Mouse (Mus musculus) thymus, postnatal 4 days (tissue): ENCODE data around the gene Gm21983.
A peak's percentile ranks its signal among the peaks of the same experiment; 100 is the strongest.

Experiments used
- DNase-seq: peaks from one replicate; pipeline ENCODE4 v3.0.0; 2021

The Gm21983 gene

DNA sequence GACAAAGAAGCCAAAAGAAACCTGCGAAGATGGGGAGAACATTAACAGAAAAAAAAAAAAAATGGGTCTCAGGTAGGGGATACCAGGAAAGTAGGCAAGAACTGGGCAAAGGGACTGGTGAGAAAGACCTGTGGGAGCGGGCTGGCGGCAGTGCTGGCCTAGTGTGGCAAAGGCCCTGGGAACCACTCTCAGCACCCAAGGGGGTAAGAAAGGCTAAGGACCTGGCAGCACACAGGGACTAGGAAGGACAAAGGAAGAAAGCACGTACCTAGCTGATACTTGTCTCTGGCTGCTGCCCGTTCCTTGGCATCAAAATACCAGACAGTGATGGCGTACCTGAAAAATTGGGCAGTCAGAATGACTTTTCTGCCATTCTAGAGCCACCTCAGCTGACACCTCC lies 21.6 kb downstream of the Gm21983 start:
- DNase-seq, result no peak

DNA sequence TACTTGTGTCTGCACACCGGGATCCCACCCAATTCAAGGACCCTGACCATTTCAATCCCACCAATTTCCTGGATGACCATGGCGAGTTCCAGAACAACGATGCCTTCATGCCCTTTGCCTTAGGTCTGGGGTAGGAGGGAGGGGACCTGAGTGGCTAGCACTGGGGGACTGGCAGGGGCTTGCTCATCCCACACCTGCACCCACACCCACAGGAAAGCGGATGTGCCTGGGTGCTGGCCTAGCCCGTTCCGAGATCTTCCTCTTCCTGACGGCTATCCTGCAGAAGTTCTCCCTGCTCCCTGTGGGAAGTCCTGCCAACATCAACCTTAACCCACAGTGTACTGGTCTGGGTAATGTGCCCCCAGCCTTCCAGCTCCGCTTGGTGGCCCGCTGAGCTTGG lies 22.7 kb downstream of the Gm21983 start:
- no peak for DNase-seq

DNA sequence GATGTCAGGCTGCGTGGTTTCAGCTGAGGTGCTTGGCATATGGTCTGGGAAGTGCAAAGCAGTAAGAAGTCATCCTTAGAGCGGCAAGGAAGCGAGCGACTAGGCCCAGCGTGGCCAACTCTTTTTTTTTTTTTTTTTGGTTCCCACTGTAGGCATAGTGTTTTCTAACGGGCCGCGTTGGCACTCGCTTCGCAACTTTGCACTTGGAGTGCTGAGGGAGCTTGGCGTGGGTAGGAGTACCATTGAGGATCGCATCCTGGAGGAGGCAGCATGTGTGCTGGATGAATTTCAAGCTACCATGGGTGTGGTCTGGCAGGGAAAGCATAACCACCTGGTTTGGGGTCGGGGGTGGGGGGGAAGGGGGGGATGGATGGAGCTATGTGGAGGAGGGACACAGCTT lies 24.9 kb downstream of the Gm21983 start:
- DNase-seq, result no peak

DNA sequence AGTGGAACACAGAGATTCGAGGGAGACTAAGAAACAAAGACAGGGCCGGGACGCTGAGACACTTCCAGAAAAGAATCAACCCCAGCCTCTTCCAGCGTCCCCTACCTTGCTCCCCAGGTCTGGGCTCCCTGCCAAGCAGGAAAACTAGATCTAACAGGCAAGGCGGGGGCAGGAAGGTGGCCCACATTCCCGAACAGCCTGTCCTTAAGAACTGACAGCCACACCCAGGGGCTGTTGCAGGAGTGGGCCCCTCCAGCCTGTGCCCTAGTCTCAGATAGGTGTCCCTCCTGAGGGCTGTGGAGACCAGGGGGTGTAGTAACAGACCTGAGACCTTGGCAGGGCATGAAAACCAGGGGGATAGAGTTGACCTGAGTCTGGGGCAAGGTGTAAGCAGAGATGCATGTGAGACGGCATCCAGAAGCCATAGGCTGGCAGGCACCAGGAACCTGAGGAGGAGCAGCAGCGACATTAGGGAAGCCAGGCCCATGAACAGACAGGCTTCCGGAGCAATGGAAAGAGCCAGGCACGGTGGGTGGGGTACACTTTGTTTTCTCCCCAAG lies 27.6 kb downstream of the Gm21983 start, which contains the start of gene Cyp2t4:
Cyp2t4 (plus strand) TSS at position 510 of the 560 bp plus-strand sequence.
- DNase-seq, result no peak

DNA sequence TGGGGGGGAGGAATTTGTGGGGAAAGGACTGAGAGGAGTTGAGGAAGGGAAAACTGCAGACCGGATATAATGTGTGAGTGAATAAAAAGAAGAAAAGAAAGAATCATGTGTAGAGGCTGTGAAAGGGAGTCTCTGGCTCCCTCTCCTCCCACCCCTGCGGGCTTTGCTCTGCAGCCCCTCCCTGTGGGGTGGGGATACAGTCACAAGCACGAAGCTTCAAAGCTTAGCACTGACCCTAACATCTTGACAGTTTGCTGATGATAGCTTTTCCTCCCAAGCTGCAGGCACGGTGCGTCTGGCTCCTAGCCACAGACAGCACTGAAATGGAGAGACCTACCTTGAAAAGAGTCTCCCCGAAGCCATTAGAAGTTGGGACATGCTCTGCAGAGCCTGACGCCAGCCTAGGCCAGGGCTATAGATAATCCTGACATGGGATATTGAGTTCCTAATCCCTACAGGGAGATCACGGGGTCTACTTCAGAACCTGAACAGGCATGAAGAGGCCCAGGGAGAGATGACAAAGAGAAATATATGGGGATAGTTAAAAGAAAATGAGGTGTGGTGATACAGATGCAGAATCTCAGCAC lies 44.4 kb downstream of the Gm21983 start:
- no peak for DNase-seq

DNA sequence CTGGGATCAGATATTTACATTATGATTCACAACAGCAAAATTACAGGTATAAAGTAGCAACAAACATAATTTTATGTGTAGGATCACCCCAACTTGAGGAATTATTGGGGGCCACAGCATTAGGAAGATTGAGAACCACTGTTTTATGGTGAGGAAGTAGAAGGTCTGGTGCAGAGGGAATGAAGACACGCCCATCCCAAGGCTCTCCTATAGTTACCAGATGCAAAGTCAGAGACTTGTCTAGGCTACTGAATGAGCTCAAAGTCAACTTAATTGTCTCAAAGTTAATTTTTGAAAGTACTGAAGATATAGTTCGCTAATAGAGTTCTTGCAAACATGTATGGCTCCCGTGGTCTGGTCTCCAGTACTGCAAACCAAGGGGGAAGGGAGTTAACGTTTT lies 47.1 kb downstream of the Gm21983 start:
- DNase-seq, result no peak

DNA sequence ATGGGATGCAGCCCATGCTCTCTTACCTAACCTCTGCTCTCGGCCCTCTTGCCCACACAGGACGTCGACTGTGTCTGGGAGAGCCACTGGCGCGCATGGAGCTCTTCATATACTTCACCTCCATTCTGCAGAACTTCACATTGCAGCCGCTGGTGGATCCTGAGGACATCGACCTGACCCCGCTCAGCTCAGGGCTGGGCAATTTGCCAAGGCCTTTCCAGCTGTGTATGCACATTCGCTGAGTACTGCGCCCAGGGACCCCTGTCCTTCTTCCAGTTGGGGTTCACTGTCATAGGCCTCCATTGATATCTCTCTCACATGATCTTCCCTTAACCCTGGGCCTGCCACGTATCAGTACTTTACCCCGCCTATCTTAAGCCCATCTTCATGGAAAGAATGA lies 47.7 kb downstream of the Gm21983 start:
- no peak for DNase-seq

DNA sequence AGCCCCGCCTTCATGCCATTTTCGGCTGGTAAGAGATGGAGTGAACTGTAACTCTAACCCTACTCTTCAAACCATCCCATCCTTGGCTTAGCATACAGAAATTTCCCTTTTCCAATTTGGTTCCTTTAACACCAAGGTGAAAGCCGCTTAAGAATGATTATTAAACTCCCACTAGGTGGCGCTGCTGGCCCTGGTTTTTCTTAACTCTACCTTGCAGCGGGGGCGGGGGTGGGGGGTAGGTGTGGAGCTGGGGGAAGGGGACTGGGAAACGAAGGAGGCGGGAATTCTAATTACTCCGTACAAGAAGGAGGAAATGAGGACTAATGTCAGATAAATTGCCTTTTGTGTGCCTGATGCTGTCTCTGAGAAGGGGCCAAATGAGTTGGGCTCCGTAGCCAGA lies 48.3 kb downstream of the Gm21983 start:
- DNase-seq, result peak; percentile 69

DNA sequence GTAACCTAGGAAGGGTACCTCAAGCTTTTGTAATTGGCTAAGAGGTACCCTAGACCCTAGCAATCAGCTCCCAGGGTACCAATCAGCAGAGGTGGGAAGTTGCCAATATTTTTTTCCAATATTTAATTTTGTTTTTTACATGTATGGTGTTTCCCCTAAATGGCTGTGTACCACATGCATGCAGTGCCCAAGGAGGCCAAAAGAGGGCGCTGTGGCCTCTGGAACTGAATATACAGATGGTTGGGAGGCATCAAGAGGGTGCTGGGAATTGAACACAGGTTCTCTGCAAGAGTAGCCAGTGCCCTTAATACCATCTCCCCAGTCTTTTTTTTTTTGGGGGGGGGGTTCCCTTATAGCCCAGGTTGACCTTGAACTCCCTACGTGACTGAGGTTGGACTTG lies 49.5 kb downstream of the Gm21983 start:
- DNase-seq, result no peak

DNA sequence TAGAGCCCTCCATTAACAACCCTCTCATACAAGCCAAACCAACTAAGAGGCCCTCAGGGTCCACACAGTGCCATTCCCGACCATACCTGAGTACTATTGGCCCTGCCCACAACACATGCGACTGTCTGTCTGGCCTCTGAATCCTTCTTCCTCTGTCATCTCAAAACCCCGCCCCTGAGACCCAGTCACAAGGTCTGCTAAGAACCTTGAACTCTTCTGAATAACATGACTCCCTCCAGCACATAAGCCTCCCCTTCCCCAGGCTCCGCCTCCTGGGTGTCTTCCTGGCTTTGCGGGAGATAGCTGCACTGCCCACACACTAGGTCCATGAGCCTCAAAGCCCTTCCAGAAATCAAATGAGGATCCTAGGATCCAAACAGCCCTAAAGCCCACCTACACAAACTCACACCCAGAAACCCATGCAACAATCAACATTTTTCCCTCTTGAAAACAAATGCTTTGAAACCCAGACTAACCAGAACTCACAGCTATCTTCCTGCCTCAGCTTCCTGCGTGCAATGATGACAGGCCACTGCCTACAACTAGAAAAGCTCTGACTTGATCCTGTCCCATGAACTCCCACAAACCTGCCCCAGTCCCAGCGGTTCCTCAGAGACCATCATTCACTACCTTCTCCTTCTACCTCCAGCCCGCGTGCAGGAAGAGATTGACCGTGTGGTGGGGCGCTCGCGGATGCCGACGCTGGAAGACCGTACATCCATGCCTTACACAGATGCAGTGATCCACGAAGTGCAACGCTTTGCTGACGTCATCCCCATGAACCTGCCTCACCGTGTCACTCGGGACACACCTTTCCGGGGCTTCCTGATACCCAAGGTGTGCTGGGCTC lies 50.1 kb downstream of the Gm21983 start:
- no peak for DNase-seq

DNA sequence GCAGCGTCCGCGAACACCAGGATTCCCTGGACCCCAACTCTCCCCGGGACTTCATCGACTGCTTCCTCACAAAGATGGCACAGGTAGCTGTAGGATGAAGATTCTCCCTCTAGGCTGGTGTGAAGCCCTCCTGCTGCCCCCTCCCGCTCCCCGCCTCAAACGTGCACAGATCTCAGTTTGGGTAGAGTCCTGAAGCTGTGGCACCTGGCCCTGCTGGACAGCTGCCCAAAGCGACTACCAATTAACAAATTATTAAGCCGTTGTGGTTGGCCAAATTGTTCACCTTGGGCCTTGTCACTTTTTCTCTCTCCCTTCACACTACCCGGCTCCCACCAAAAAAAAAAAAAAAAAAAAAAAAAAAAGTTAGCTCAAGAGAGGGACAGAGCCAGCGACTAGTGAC lies 51.1 kb downstream of the Gm21983 start:
- DNase-seq, result no peak

DNA sequence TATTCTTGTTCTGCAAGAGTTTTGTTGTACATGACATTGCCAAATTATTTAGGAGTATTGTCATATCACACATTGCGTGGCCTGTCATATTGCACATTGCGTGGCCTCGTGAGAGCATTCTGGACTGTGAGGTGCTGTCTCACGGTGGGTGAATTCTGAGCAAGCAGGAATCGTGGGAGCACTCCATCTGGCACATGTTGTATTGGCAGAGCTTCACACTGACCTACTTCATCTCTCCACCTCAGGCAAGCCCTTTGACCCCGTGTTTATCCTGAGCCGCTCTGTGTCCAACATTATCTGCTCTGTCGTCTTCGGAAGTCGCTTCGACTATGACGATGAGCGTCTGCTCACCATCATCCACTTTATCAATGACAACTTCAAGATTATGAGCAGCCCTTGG lies 51.9 kb downstream of the Gm21983 start:
- DNase-seq, result no peak

DNA sequence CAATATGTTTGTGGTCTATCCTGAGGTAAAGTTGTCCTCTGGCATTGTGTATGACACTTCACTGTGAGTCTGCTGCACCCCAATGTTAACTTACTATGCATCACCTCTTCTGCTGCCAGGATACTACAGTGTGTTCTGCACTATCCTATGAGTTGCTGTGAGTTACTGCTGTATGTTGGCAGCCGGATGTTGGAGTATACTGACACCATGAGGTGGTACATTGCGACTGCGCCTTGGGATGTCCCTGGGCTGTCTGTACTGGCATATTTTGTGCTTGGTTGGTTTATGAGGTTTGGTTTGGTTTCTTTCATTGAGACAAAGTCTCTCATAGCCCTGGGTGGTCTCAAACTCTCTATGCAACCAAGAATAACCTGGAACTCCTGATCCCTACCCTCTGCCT lies 52.7 kb downstream of the Gm21983 start:
- DNase-seq, result peak; percentile 52

DNA sequence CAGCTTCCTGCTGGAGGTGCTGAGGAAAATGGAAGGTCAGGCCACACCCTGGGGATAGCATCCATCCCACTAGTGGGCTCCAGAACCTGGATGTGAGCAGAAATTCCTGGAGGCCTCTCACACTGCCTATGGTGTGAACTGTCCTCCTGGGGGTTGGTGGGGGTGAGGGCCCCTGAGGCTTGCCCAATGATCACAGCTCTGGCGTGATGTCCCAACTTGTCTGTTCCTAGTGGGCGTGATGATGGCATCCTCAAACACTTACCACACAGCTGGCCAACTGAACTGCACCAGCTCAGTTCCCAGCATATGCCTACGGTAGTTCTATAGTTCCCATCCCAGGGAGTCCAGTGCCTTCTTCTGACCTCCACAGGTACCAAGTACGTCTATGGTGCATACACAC lies 55.9 kb downstream of the Gm21983 start:
- no peak for DNase-seq

DNA sequence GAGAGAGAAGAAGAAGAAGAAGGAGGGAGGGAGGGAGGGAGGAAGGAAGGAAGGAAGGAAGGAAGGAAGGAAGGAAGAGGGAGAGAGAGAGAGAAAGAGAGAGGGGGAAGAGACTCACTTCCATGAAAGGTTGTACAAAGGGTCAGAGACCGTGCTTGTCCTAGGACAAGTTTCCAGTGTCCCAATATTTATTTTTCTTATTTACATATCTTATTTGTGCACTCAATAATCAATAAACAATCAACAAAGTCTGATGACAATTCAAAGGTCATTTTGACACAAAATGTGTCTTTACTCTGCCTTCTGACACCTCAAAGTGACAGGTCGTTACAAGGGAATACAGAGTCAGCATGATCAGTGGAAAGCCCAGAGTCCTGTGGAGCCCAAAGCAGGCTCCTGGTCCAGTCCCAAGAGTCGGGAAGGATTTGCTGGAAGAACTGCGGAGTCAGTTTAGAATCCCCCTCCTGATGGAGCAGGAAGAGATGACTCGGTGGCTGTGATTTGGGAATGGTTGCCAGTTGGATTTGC lies 56.5 kb downstream of the Gm21983 start:
- DNase-seq, result no peak

DNA sequence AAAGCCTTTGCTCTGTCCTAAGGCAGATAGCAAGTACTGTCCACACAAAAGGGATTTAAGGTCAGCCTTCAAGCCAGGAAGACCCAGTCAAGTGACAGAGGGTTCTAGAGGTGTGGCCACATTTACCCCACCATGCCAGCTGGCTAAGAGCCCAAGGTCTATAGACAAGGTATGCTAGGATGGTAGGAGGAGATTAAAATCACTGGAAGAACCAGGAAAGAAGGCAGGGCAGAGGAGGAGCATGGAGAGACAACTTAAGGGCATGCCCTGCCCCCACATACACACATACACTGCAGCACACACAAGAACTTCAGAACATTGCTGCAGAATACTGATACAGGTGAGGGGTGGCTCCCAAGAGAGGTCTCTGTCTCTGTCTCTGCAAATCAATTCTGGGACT lies 61.2 kb downstream of the Gm21983 start, which contains the start of gene Cyp2f2:
Cyp2f2 (plus strand) TSS at position 234 of the 400 bp plus-strand sequence.
- no peak for DNase-seq
